Mouse (Mus musculus) bone marrow, adult 2 months (tissue): ENCODE data around the gene Atmin. TPM values are rescaled to one million over a fixed set of nuclear protein-coding genes. Genes with fewer than 3 reads are reported as not detected.

ENCODE experiments used
- H3K27ac ChIP-seq: fragments of 200-500 bp; 2 replicates; pipeline ENCODE4 v1.5.1; 2012; ENCODE audit warnings: low read depth, mild to moderate bottlenecking, control low read depth, inconsistent platforms, low read length; ENCODE audit not compliant: control insufficient read depth, poor library complexity, insufficient read depth
- H3K4me1 ChIP-seq: fragments of 200-500 bp; 2 replicates; pipeline ENCODE4 v1.6.1; 2011; ENCODE audit warnings: low read length; ENCODE audit not compliant: control insufficient read depth, insufficient read depth
- H3K4me3 ChIP-seq: fragments of 200-500 bp; replicated peaks from 2 replicates; pipeline ENCODE3; 2011; ENCODE audit warnings: mild to moderate bottlenecking, low read depth, low read length, control low read depth; ENCODE audit not compliant: control insufficient read depth
- CTCF ChIP-seq: fragments of 200-500 bp; IDR thresholded peaks from 2 replicates; pipeline ENCODE4 v1.5.1; 2011; ENCODE audit warnings: low read length, control low read depth; ENCODE audit not compliant: control insufficient read depth, insufficient read depth
- POLR2A ChIP-seq: fragments of 200-500 bp; IDR thresholded peaks from 2 replicates; pipeline ENCODE4 v1.6.1; 2011; ENCODE audit warnings: low read depth, mild to moderate bottlenecking, control low read depth, low read length, borderline replicate concordance; ENCODE audit not compliant: control insufficient read depth
- WGBS: fragments of 180-500 bp; shearing (Covaris S2); methylation state at CpG from one replicate; pipeline ENCODE4 v1.1.7; 2018; 5-methylcytosine and 5-hydroxymethylcytosine counted together
- polyA plus RNA-seq: library from polyadenylated mRNA; stranded (reverse); fragments of >200 nt; gene quantifications from 2 replicates; pipeline ENCODE4 v1.2.4, GENCODE M21; 2011; ENCODE audit warnings: low replicate concordance; ENCODE audit not compliant: missing spikeins, insufficient read depth, insufficient read length

Atmin gene
- polyA plus RNA-seq, 1 experiment: 4.9 TPM

GRCm38 (mm10) chr8:116975066-116975465 lies 31.9 kb downstream of the Atmin start:
- H3K27ac ChIP-seq: no peak overlapping the region
- H3K4me3 ChIP-seq: no peak overlapping the region
- WGBS: 22% methylated on average over 5 of the region's 5 CpGs
- TF ChIP-seq POLR2A (no peak), CTCF (no peak)
- peaks cover 1% of the 10 kb centered on the region; the same call in 1 of the 2 replicates for H3K4me1 ChIP-seq

DNA sequence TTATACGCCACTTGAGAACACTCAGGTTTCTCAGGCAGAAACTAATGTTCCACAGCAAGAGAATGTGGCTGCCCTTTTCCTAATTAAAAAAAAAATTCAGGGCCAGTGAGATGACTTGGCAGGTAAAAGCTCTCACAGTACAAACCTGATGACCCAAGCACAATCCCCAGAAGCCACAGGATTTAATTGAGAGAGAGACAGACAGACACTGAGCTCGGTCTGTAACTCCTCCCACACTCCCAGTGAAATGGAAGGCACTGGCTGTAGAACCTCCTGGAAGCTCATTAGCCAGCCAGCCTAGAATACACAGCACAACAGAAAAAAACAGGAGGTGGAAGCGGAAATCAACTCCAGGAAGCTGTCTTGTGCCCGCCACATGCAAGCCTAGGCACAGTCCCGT lies 32.4 kb downstream of the Atmin start:
- WGBS: 60% methylated on average over 5 of the region's 5 CpGs
- Histone ChIP-seq H3K4me3 (no peak overlapping the region), H3K27ac (no peak overlapping the region), H3K4me1 (peaks cover 1% of the 10 kb centered on the region; the same call in 1 of the 2 replicates)
- no peak for TF ChIP-seq CTCF
- TF ChIP-seq POLR2A: no peak

DNA sequence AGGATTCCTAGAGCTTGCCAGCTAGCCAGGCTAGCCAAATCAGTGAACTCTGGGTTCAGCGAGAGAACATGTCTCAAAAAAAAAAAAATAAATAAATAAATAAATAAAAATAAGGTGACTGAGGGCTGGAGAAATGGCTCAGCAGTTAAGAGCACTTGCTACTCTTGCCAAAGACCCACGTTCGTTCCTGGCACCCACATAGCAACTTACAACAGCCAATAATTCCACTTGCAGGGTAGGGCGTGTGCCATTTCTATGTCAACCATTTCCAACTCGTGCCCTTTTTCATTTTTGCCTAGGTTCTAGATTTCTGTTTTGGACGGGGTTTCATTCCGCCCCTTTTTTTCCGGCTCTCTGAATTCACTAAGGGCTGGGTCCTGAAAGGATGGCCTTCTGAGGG lies 34.9 kb downstream of the Atmin start:
- WGBS: 23% methylated on average over 8 of the region's 8 CpGs

DNA sequence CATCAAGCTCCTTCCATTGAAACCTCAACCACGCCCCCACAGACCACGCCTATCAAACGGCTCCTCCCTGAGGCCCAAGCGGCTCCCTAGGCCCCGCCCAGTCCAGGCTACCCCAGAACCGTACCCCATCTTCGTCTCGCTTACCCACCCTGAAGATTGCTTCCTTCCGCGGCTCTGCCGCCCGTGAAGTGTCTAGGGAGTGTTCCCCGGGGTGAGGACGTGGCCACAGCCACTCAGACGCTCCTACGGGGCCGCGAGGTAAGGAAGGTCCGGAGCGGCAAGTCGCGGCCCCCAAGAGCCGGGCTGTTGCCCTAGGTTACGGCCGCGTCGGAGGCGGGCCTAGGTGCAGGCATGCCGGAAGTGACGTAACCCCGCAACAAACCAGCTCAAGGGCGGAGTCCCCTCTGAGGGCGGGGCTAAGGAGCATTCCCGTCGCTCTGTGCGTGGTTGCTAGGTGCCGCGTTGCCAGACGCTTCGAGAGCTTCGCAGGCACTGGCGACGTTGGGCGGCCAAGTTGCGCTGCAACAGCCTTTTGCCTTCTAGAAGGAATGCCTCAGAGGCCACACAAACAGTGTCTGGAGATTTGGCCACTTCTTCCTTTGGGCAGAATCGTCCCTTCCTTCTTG lies 35.6 kb downstream of the Atmin start, which contains the start of gene 1700030J22Rik:
1700030J22Rik (minus strand) TSS at position 329 of the 626 bp plus-strand sequence.
- under 1% methylated on average over 46 of the region's 46 CpGs for WGBS

More for the DNA sequence above, 34.9 kb downstream of the Atmin start:
- Histone ChIP-seq H3K4me1 (peaks cover 1% of the 10 kb centered on the region; the same call in 1 of the 2 replicates), H3K27ac (no peak overlapping the region), H3K4me3 (peak overlapping the region; percentile 92)
- TF ChIP-seq CTCF (no peak), POLR2A (no peak)

GRCm38 (mm10) chr8:116980117-116980516 lies 36.9 kb downstream of the Atmin start:
- Histone ChIP-seq H3K4me3 (no peak overlapping the region), H3K27ac (no peak overlapping the region), H3K4me1 (peaks cover 1% of the 10 kb centered on the region; the same call in 1 of the 2 replicates)
- 9% methylated on average over 4 of the region's 4 CpGs for WGBS
- TF ChIP-seq POLR2A (no peak), CTCF (peak; percentile 16; the same call in 1 of the 2 replicates)

More for the DNA sequence above, 35.6 kb downstream of the Atmin start, which contains the start of gene 1700030J22Rik:
- peak within 1 kb of the TSS; percentile 92 for H3K4me3 ChIP-seq
- TF ChIP-seq CTCF (no peak; the same call in 1 of the 2 replicates), POLR2A (no peak; the same call in 1 of the 2 replicates)
- H3K27ac ChIP-seq: peak within 1 kb of the TSS; percentile 53
- peaks cover 1% of the 10 kb centered on the region; the same call in 1 of the 2 replicates for H3K4me1 ChIP-seq

GRCm38 (mm10) chr8:116989842-116990241 lies 46.6 kb downstream of the Atmin start:
- H3K4me3 ChIP-seq: no peak overlapping the region
- no peak overlapping the region for H3K27ac ChIP-seq
- WGBS: 94% methylated on average over 3 of the region's 3 CpGs
- peaks cover 1% of the 10 kb centered on the region; the same call in 1 of the 2 replicates for H3K4me1 ChIP-seq
- TF ChIP-seq POLR2A (no peak), CTCF (no peak)

GRCm38 (mm10) chr8:116991241-116991640 lies 48.0 kb downstream of the Atmin start:
- Histone ChIP-seq H3K27ac (no peak overlapping the region), H3K4me3 (no peak overlapping the region), H3K4me1 (peaks cover 1% of the 10 kb centered on the region; the same call in 1 of the 2 replicates)
- TF ChIP-seq POLR2A (no peak), CTCF (no peak)
- 90% methylated on average over 8 of the region's 8 CpGs for WGBS

- Histone ChIP-seq H3K4me3 (peak overlapping the region; percentile 96), H3K27ac (no peak overlapping the region), H3K4me1 (peaks cover 1% of the 10 kb centered on the region; the same call in 1 of the 2 replicates)
- WGBS: 6% methylated on average over 23 of the region's 23 CpGs
- TF ChIP-seq POLR2A (no peak), CTCF (no peak)
These were observed 49.2 kb downstream of the Atmin start for GRCm38 (mm10) chr8:116992176-116992971.
